Mouse (Mus musculus) limb, embryonic 10.5 days (tissue): ENCODE results near the gene Zfp292. TPM values are rescaled to one million over a fixed set of nuclear protein-coding genes. Genes with fewer than 3 reads are reported as not detected.

Experiments used
- polyA plus RNA-seq: library from polyadenylated mRNA; unstranded; fragments of >200 nt; fragmentation: Nextera tagmentation; extraction: Ambion mirVana; gene quantifications from 2 replicates; pipeline ENCODE4 v1.2.1, GENCODE M21; 2016

Gene Zfp292
- polyA plus RNA-seq, 1 experiment from 2014 or later, result 25.3 TPM

Other genes with a start within 250 kb of the Zfp292 start
- 57.5 and 58.1 TPM in 2 replicates for gene Slc35a1, start 195.5 kb downstream of the Zfp292 start, polyA plus RNA-seq
- gene Cfap206, start 152.8 kb downstream of the Zfp292 start, polyA plus RNA-seq, result 0.28 and 0.33 TPM in 2 replicates
- not detected in 2 replicates for gene Gm136, start 126.7 kb downstream of the Zfp292 start, polyA plus RNA-seq
- 26.7 and 38.2 TPM in 2 replicates for gene Smim8, start 104.5 kb downstream of the Zfp292 start, polyA plus RNA-seq
- gene Cga, start 10.8 kb upstream of the Zfp292 start, polyA plus RNA-seq, result not detected in 2 replicates